Mouse (Mus musculus): ENCODE results near the gene Spop. TPM values are rescaled to one million over a fixed set of nuclear protein-coding genes. Genes with fewer than 3 reads are reported as not detected.

The Spop gene
- 34.5 and 38.0 TPM in 2 replicates for total RNA-seq (2014; rRNA removed; ENCODE audit: low replicate concordance)
- polyA plus RNA-seq (2015; fragmentation: Nextera tagmentation; extraction: Ambion mirVana): 129 and 142 TPM in 2 replicates

GRCm38 (mm10) chr11:95413641-95414535, at the start of gene Spop:
Gene Spop (plus strand): TSS chr11:95414080.
- ATAC-seq (ENCODE audit: insufficient read depth, low read depth) (peak; percentile 85), DNase-seq (ENCODE audit: low spot score) (peak; percentile 93)
- H3K9me3 ChIP-seq (replicated peaks; ENCODE audit: control insufficient read depth, low read length): no peaks in the 10 kb centered on the region
- no peaks in the 10 kb centered on the region for H3K36me3 ChIP-seq (replicated peaks; ENCODE audit: control insufficient read depth, insufficient read depth, low read length)
- peaks cover 11% of the 10 kb centered on the region for H3K4me1 ChIP-seq (ENCODE audit: control insufficient read depth, insufficient read depth)
- WGBS: 3% methylated on average over 50 of the region's 58 CpGs
- peak within 1 kb of the TSS; percentile 67 for H3K4me3 ChIP-seq (ENCODE audit: low read depth, low read length)
- peak within 1 kb of the TSS; percentile 68 for H3K4me2 ChIP-seq (ENCODE audit: low read depth, low read length)
- peak within 1 kb of the TSS; percentile 96 for H3K27ac ChIP-seq (ENCODE audit: low read depth)
- TF ChIP-seq EP300 (IDR thresholded peaks at IDR 0.05; ENCODE audit: low read depth) (no peak), CTCF (IDR thresholded peaks at IDR 0.05; ENCODE audit: low read depth) (peak; percentile 7; the same call in 1 of the 2 replicates)
- no peaks in the 10 kb centered on the region for H3K27me3 ChIP-seq (ENCODE audit: control insufficient read depth, insufficient read depth, low read length)
- peak within 1 kb of the TSS; percentile 67 for H3K9ac ChIP-seq (replicated peaks; ENCODE audit: low read depth, low read length)

DNA sequence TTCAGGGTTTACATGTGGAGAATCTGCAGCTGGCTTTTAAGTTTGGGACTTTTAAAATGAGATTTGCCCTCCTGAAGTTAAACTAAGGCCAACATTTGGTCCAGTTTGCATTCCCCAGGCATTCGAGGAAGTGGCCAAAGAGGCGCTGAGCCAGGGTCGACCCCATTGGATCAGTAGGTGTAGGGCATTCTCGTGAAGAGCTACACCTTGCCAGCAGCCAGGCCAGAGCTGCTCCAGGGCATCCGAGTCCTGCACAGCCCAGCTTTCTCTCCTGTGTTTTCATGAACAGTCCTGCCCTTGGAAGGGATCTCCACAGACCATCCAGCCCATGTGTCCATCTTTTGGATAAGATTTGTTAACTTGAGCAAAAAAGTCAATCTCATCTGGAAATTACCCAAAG, 49.5 kb upstream of the Spop start:
- H3K9ac ChIP-seq (replicated peaks; ENCODE audit: low read depth, low read length): no peak overlapping the region
- H3K9me3 ChIP-seq (replicated peaks; ENCODE audit: control insufficient read depth, low read length): no peaks in the 10 kb centered on the region
- no peaks in the 10 kb centered on the region for H3K27me3 ChIP-seq (ENCODE audit: control insufficient read depth, insufficient read depth, low read length)
- H3K27ac ChIP-seq (ENCODE audit: low read depth): no peak overlapping the region
- H3K36me3 ChIP-seq (replicated peaks; ENCODE audit: control insufficient read depth, insufficient read depth, low read length): no peaks in the 10 kb centered on the region
- H3K4me2 ChIP-seq (ENCODE audit: low read depth, low read length): no peak overlapping the region
- WGBS: 80% methylated on average over 5 of the region's 5 CpGs
- DNase-seq (ENCODE audit: low spot score): no peak
- no peak overlapping the region for H3K4me3 ChIP-seq (ENCODE audit: low read depth, low read length)
- ATAC-seq (ENCODE audit: insufficient read depth, low read depth): no peak
- TF ChIP-seq CTCF (IDR thresholded peaks at IDR 0.05; ENCODE audit: low read depth): no peak
- TF ChIP-seq EP300 (IDR thresholded peaks at IDR 0.05; ENCODE audit: low read depth): no peak
- H3K4me1 ChIP-seq (ENCODE audit: control insufficient read depth, insufficient read depth): peaks cover 25% of the 10 kb centered on the region

- peak overlapping the region; percentile 77 for H3K27ac ChIP-seq (ENCODE audit: low read depth)
- peaks cover 25% of the 10 kb centered on the region for H3K4me1 ChIP-seq (ENCODE audit: control insufficient read depth, insufficient read depth)
- DNase-seq (ENCODE audit: low spot score) (peak; percentile 86), ATAC-seq (ENCODE audit: insufficient read depth, low read depth) (peak; percentile 84)
- no peaks in the 10 kb centered on the region for H3K27me3 ChIP-seq (ENCODE audit: control insufficient read depth, insufficient read depth, low read length)
- no peaks in the 10 kb centered on the region for H3K36me3 ChIP-seq (replicated peaks; ENCODE audit: control insufficient read depth, insufficient read depth, low read length)
- H3K4me2 ChIP-seq (ENCODE audit: low read depth, low read length): no peak overlapping the region
- WGBS: 19% methylated on average over 10 of the region's 10 CpGs
- no peak overlapping the region for H3K9ac ChIP-seq (replicated peaks; ENCODE audit: low read depth, low read length)
- no peak overlapping the region for H3K4me3 ChIP-seq (ENCODE audit: low read depth, low read length)
- no peaks in the 10 kb centered on the region for H3K9me3 ChIP-seq (replicated peaks; ENCODE audit: control insufficient read depth, low read length)
- TF ChIP-seq CTCF (IDR thresholded peaks at IDR 0.05; ENCODE audit: low read depth): 0 out of 2 replicates have a peak, but pooled peaks have one; percentile 0
- no peak for TF ChIP-seq EP300 (IDR thresholded peaks at IDR 0.05; ENCODE audit: low read depth)
Measured at GRCm38 (mm10) chr11:95365596-95365995, 48.3 kb upstream of the Spop start.

- DNase-seq (ENCODE audit: low spot score): peak; percentile 43
- Histone ChIP-seq H3K4me1 (ENCODE audit: control insufficient read depth, insufficient read depth) (peaks cover 25% of the 10 kb centered on the region), H3K36me3 (replicated peaks; ENCODE audit: control insufficient read depth, insufficient read depth, low read length) (no peaks in the 10 kb centered on the region), H3K27me3 (ENCODE audit: control insufficient read depth, insufficient read depth, low read length) (no peaks in the 10 kb centered on the region), H3K4me2 (ENCODE audit: low read depth, low read length) (no peak overlapping the region), H3K4me3 (ENCODE audit: low read depth, low read length) (no peak overlapping the region), H3K9ac (replicated peaks; ENCODE audit: low read depth, low read length) (no peak overlapping the region), H3K9me3 (replicated peaks; ENCODE audit: control insufficient read depth, low read length) (no peaks in the 10 kb centered on the region), H3K27ac (ENCODE audit: low read depth) (peak overlapping the region; percentile 77)
- no peak for ATAC-seq (ENCODE audit: insufficient read depth, low read depth)
- TF ChIP-seq CTCF (IDR thresholded peaks at IDR 0.05; ENCODE audit: low read depth): peak; percentile 22; the same call in 1 of the 2 replicates
- TF ChIP-seq EP300 (IDR thresholded peaks at IDR 0.05; ENCODE audit: low read depth): no peak
- WGBS: 54% methylated on average over 6 of the region's 6 CpGs
Measured at GRCm38 (mm10) chr11:95366280-95366897, 47.5 kb upstream of the Spop start.

DNA sequence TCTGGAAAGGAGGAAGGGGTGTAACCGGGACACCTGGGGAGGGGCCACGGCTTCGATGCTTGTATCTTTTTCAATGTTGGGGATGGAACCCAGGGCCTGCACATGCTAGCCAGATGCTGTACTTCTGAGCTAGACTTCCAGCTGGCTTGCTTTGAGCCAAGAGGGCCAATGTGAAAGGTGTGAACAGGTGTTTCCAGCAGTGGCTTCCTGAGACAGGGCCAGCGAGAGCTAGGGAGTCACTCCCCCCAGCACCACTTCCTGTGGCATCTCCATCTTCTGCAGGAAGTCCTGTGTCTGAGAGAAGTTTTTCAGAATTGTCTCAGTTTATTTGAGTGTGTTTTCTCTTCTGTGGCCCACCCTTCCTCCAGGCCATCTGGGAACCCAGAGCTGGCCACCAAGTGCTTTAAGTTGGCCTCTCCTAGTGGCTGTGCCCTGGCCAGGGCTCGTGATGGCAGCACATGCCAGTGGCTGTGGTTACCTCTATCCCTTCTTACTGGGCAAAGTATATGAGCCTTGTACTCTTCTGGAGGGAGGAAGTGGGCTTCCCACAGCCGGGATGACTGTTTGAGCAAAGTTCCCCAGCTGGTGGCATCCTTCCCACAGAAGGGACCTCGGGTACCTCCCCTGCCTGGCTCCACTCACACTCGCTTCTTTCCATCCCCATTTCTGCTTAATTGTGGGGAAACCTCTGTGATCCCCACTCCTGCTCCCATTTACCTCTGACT, 46.7 kb upstream of the Spop start:
- ATAC-seq (ENCODE audit: insufficient read depth, low read depth) (no peak), DNase-seq (ENCODE audit: low spot score) (no peak)
- TF ChIP-seq EP300 (IDR thresholded peaks at IDR 0.05; ENCODE audit: low read depth): no peak
- no peak for TF ChIP-seq CTCF (IDR thresholded peaks at IDR 0.05; ENCODE audit: low read depth)
- 72% methylated on average over 8 of the region's 8 CpGs for WGBS
- H3K9me3 ChIP-seq (replicated peaks; ENCODE audit: control insufficient read depth, low read length): no peaks in the 10 kb centered on the region
- H3K36me3 ChIP-seq (replicated peaks; ENCODE audit: control insufficient read depth, insufficient read depth, low read length): no peaks in the 10 kb centered on the region; the same call in 1 of the 2 replicates
- H3K27ac ChIP-seq (ENCODE audit: low read depth): peak overlapping the region; percentile 77
- H3K4me2 ChIP-seq (ENCODE audit: low read depth, low read length): no peak overlapping the region
- no peak overlapping the region for H3K9ac ChIP-seq (replicated peaks; ENCODE audit: low read depth, low read length)
- H3K4me1 ChIP-seq (ENCODE audit: control insufficient read depth, insufficient read depth): peaks cover 25% of the 10 kb centered on the region
- H3K4me3 ChIP-seq (ENCODE audit: low read depth, low read length): no peak overlapping the region
- no peaks in the 10 kb centered on the region for H3K27me3 ChIP-seq (ENCODE audit: control insufficient read depth, insufficient read depth, low read length)

Measured in heart, postnatal 0 days (tissue).